Mouse (Mus musculus): Measurements from ENCODE around the gene Zmym1. TPM values are rescaled to one million over a fixed set of nuclear protein-coding genes. Genes with fewer than 3 reads are reported as not detected.

The Zmym1 gene
- polyA plus RNA-seq, 1 experiment from 2014 or later = 11.9 TPM

Other genes with a start within 250 kb of the Zmym1 start
- gene Zmym4, start 93.0 kb downstream of the Zmym1 start, polyA plus RNA-seq (2015; fragmentation: Nextera tagmentation; extraction: Ambion mirVana) = 9.4 and 12.3 TPM in 2 replicates
- 34.4 and 38.4 TPM in 2 replicates for gene Sfpq, start 39.8 kb downstream of the Zmym1 start, polyA plus RNA-seq (2015; fragmentation: Nextera tagmentation; extraction: Ambion mirVana)
- 10.8 and 12.0 TPM in 2 replicates for gene Zmym6, start 16.2 kb upstream of the Zmym1 start, polyA plus RNA-seq (2015; fragmentation: Nextera tagmentation; extraction: Ambion mirVana)
- 14.2 and 14.4 TPM in 2 replicates for gene Tmem35b, start 62.5 kb upstream of the Zmym1 start, polyA plus RNA-seq (2015; fragmentation: Nextera tagmentation; extraction: Ambion mirVana)
- gene Dlgap3, start 108.1 kb upstream of the Zmym1 start, polyA plus RNA-seq (2015; fragmentation: Nextera tagmentation; extraction: Ambion mirVana) = 0.39 and 0.45 TPM in 2 replicates
- 67.2 and 69.3 TPM in 2 replicates for gene Smim12, start 182.6 kb upstream of the Zmym1 start, polyA plus RNA-seq (2015; fragmentation: Nextera tagmentation; extraction: Ambion mirVana)

All from heart, embryonic 16.5 days (tissue).